Mouse (Mus musculus) midbrain, embryonic 16.5 days (tissue): ENCODE measurements around the gene Gm5148. TPM values are rescaled to one million over a fixed set of nuclear protein-coding genes. Genes with fewer than 3 reads are reported as not detected.

Experiments
- ATAC-seq: fragments of 200-750 bp; cut with Nextera tagmentation; 2 replicates; pipeline ENCODE4 v1.8.0; 2017; ENCODE audit warnings: moderate TSS enrichment
- H3K27ac ChIP-seq: fragments of 300-500 bp; sonication (generic); 2 replicates; pipeline ENCODE4 v1.5.1; 2014; ENCODE audit warnings: mild to moderate bottlenecking, low read length, mixed read lengths
- H3K27me3 ChIP-seq: fragments of 300-500 bp; sonication (generic); 2 replicates; pipeline ENCODE4 v1.6.1; 2014; ENCODE audit warnings: low read depth, low read length, mixed read lengths; ENCODE audit not compliant: control insufficient read depth, insufficient read depth
- H3K36me3 ChIP-seq: fragments of 300-500 bp; sonication (generic); 2 replicates; pipeline ENCODE4 v1.6.1; 2014; ENCODE audit warnings: mild to moderate bottlenecking, low read length, moderate library complexity, mixed read lengths; ENCODE audit not compliant: control insufficient read depth, insufficient read depth
- H3K4me1 ChIP-seq: fragments of 300-500 bp; sonication (generic); 2 replicates; pipeline ENCODE4 v1.6.1; 2014; ENCODE audit warnings: mild to moderate bottlenecking, low read length, mixed read lengths; ENCODE audit not compliant: control insufficient read depth, insufficient read depth
- H3K4me2 ChIP-seq: fragments of 300-500 bp; sonication (generic); 2 replicates; pipeline ENCODE4 v1.6.1; 2014; ENCODE audit warnings: mild to moderate bottlenecking, low read length, mixed read lengths
- H3K4me3 ChIP-seq: fragments of 300-500 bp; sonication (generic); 2 replicates; pipeline ENCODE4 v1.5.1; 2014; ENCODE audit warnings: low read depth, mild to moderate bottlenecking, low read length, moderate library complexity, mixed read lengths
- H3K9ac ChIP-seq: fragments of 300-500 bp; sonication (generic); 2 replicates; pipeline ENCODE4 v1.6.1; 2014; ENCODE audit warnings: low read depth, low read length, mixed read lengths
- H3K9me3 ChIP-seq: fragments of 300-500 bp; sonication (generic); replicated peaks from 2 replicates; pipeline ENCODE4 v1.6.1; 2014; ENCODE audit warnings: mild to moderate bottlenecking, low read length, mixed read lengths; ENCODE audit not compliant: control insufficient read depth, poor library complexity, severe bottlenecking
- WGBS: fragments of 180-500 bp; shearing (Covaris S2); extraction: QIAGEN DNeasy Blood & Tissue Kit; methylation state at CpG from one replicate; pipeline ENCODE4 v1.1.7; 2014; 5-methylcytosine and 5-hydroxymethylcytosine counted together
- polyA plus RNA-seq: library from polyadenylated mRNA; unstranded; fragments of >200 nt; fragmentation: Nextera tagmentation; extraction: Ambion mirVana; gene quantifications from 2 replicates; pipeline ENCODE4 v1.2.1, GENCODE M21; 2015

Gene Gm5148
- polyA plus RNA-seq, 1 experiment from 2014 or later, result 16.2 TPM

GRCm38 (mm10) chr3:37712501-37712900, 11.8 kb downstream of the Gm5148 start:
- H3K4me2 ChIP-seq, result no peak overlapping the region

GRCm38 (mm10) chr3:37711639-37712038, 12.7 kb downstream of the Gm5148 start:
- WGBS, result 87% methylated on average over 4 of the region's 4 CpGs
- Histone ChIP-seq H3K4me1 (peaks cover 3% of the 10 kb centered on the region; the same call in 1 of the 2 replicates), H3K9ac (no peak overlapping the region), H3K36me3 (no peaks in the 10 kb centered on the region), H3K4me3 (no peak overlapping the region), H3K9me3 (no peaks in the 10 kb centered on the region), H3K4me2 (no peak overlapping the region), H3K27me3 (no peaks in the 10 kb centered on the region), H3K27ac (no peak overlapping the region)
- ATAC-seq, result no peak

More at GRCm38 (mm10) chr3:37712501-37712900, 11.8 kb downstream of the Gm5148 start:
- WGBS, result 57% methylated on average over 9 of the region's 9 CpGs
- no peak overlapping the region for H3K4me3 ChIP-seq
- no peaks in the 10 kb centered on the region for H3K27me3 ChIP-seq
- no peaks in the 10 kb centered on the region for H3K36me3 ChIP-seq
- no peak overlapping the region for H3K9ac ChIP-seq
- peaks cover 4% of the 10 kb centered on the region; the same call in 1 of the 2 replicates for H3K4me1 ChIP-seq
- H3K27ac ChIP-seq, result no peak overlapping the region
- ATAC-seq, result no peak
- H3K9me3 ChIP-seq, result no peaks in the 10 kb centered on the region

- WGBS, result 89% methylated on average over 6 of the region's 6 CpGs
These were observed 16.5 kb downstream of the Gm5148 start for GRCm38 (mm10) chr3:37707801-37708200.

GRCm38 (mm10) chr3:37706439-37706838, 17.9 kb downstream of the Gm5148 start:
- no peaks in the 10 kb centered on the region for H3K27me3 ChIP-seq
- no peaks in the 10 kb centered on the region; the same call in 1 of the 2 replicates for H3K9me3 ChIP-seq
- H3K4me3 ChIP-seq, result no peak overlapping the region
- no peaks in the 10 kb centered on the region for H3K4me1 ChIP-seq
- no peak for ATAC-seq
- no peaks in the 10 kb centered on the region for H3K36me3 ChIP-seq
- no peak overlapping the region for H3K9ac ChIP-seq
- no peak overlapping the region for H3K4me2 ChIP-seq
- no peak overlapping the region for H3K27ac ChIP-seq
- 90% methylated on average over 4 of the region's 4 CpGs for WGBS

More at GRCm38 (mm10) chr3:37707801-37708200, 16.5 kb downstream of the Gm5148 start:
- no peak for ATAC-seq
- no peaks in the 10 kb centered on the region for H3K27me3 ChIP-seq
- H3K9me3 ChIP-seq, result no peaks in the 10 kb centered on the region
- no peaks in the 10 kb centered on the region for H3K36me3 ChIP-seq
- H3K4me1 ChIP-seq, result no peaks in the 10 kb centered on the region
- no peak overlapping the region for H3K27ac ChIP-seq
- no peak overlapping the region for H3K4me3 ChIP-seq
- H3K9ac ChIP-seq, result no peak overlapping the region
- H3K4me2 ChIP-seq, result no peak overlapping the region

- H3K36me3 ChIP-seq, result no peaks in the 10 kb centered on the region
- H3K4me2 ChIP-seq, result no peak overlapping the region
- H3K9me3 ChIP-seq, result no peaks in the 10 kb centered on the region; the same call in 1 of the 2 replicates
- H3K9ac ChIP-seq, result no peak overlapping the region
- no peaks in the 10 kb centered on the region for H3K4me1 ChIP-seq
- no peak overlapping the region for H3K4me3 ChIP-seq
- H3K27ac ChIP-seq, result no peak overlapping the region
- no peaks in the 10 kb centered on the region for H3K27me3 ChIP-seq
- no peak for ATAC-seq
- WGBS, result 62% methylated on average over 6 of the region's 6 CpGs
These were observed 18.9 kb downstream of the Gm5148 start for GRCm38 (mm10) chr3:37705436-37705835.

- H3K27ac ChIP-seq, result no peak overlapping the region
- H3K4me1 ChIP-seq, result no peaks in the 10 kb centered on the region
- no peak for ATAC-seq
- no peaks in the 10 kb centered on the region for H3K27me3 ChIP-seq
- H3K36me3 ChIP-seq, result no peaks in the 10 kb centered on the region
- no peak overlapping the region for H3K9ac ChIP-seq
- H3K4me3 ChIP-seq, result no peak overlapping the region
- H3K4me2 ChIP-seq, result no peak overlapping the region
- no peaks in the 10 kb centered on the region; the same call in 1 of the 2 replicates for H3K9me3 ChIP-seq
- WGBS, result 54% methylated on average over 14 of the region's 14 CpGs
These were observed 19.5 kb downstream of the Gm5148 start for GRCm38 (mm10) chr3:37704701-37705279.

GRCm38 (mm10) chr3:37703066-37703465, 21.2 kb downstream of the Gm5148 start:
- Histone ChIP-seq H3K4me2 (no peak overlapping the region), H3K4me3 (no peak overlapping the region), H3K4me1 (no peaks in the 10 kb centered on the region), H3K27me3 (no peaks in the 10 kb centered on the region), H3K36me3 (no peaks in the 10 kb centered on the region), H3K27ac (no peak overlapping the region), H3K9me3 (no peaks in the 10 kb centered on the region; the same call in 1 of the 2 replicates), H3K9ac (no peak overlapping the region)
- 96% methylated on average over 6 of the region's 6 CpGs for WGBS
- no peak for ATAC-seq

- ATAC-seq, result no peak
- Histone ChIP-seq H3K9ac (no peak overlapping the region), H3K4me3 (no peak overlapping the region), H3K36me3 (no peaks in the 10 kb centered on the region), H3K27ac (no peak overlapping the region), H3K4me1 (no peaks in the 10 kb centered on the region), H3K4me2 (no peak overlapping the region), H3K27me3 (no peaks in the 10 kb centered on the region), H3K9me3 (no peaks in the 10 kb centered on the region)
- 88% methylated on average over 8 of the region's 8 CpGs for WGBS
These were observed 30.7 kb downstream of the Gm5148 start for GRCm38 (mm10) chr3:37693552-37693951.

GRCm38 (mm10) chr3:37692945-37693344, 31.3 kb downstream of the Gm5148 start:
- H3K36me3 ChIP-seq, result no peaks in the 10 kb centered on the region
- H3K4me3 ChIP-seq, result no peak overlapping the region
- no peaks in the 10 kb centered on the region for H3K27me3 ChIP-seq
- WGBS, result 72% methylated on average over 4 of the region's 4 CpGs
- ATAC-seq, result no peak
- no peaks in the 10 kb centered on the region for H3K4me1 ChIP-seq
- no peaks in the 10 kb centered on the region for H3K9me3 ChIP-seq
- no peak overlapping the region for H3K9ac ChIP-seq
- no peak overlapping the region for H3K4me2 ChIP-seq
- no peak overlapping the region for H3K27ac ChIP-seq
